Mouse (Mus musculus) adrenal gland, adult 2 months (tissue): ENCODE results near the gene Atp5c1. TPM values are rescaled to one million over a fixed set of nuclear protein-coding genes. Genes with fewer than 3 reads are reported as not detected.
A peak's percentile ranks its signal among the peaks of the same experiment; 100 is the strongest.

Source experiments
- DNase-seq: peaks from one replicate; pipeline ENCODE4 v3.0.0; 2021
- long read RNA-seq: library from polyadenylated mRNA; stranded (forward); transcript quantifications from one replicate; pipeline ENCODE4 v2.0.0, GENCODE M21; 2021
- polyA plus RNA-seq: library from polyadenylated mRNA; depleted of rRNA; stranded (reverse); fragments of >200 nt; gene quantifications from 2 replicates; pipeline ENCODE4 v1.2.3, GENCODE M21; 2012; rRNA removed
- total RNA-seq, 2 experiments: library from RNA; stranded (reverse); gene quantifications; 2 replicates each; pipeline ENCODE4 v1.2.3; 2021

Gene Atp5c1
- total RNA-seq (100 to 1,000 TPM; 362 to 427 TPM), polyA plus RNA-seq (152 and 176 TPM in 2 replicates)
- long read RNA-seq, transcript Atp5c1-203 (10 exons, 1,166 nt), result major isoform, 300 of 409 reads
- long read RNA-seq, transcript Atp5c1-201 (9 exons, 1,060 nt), result minor isoform, 79 of 409 reads
- long read RNA-seq, partial matches to known transcripts, result 17 of 409 reads
- long read RNA-seq, other reads (novel, unspliced or antisense), result 13 of 409 reads

GRCm38 (mm10) chr2:10080310-10081010 lies at the start of gene Atp5c1, which contains the start of gene Kin:
Gene Atp5c1, minus strand, starts transcription at chr2:10080510.
Gene Kin, plus strand, starts transcription at chr2:10080593.
- peak; percentile 98 for DNase-seq

GRCm38 (mm10) chr2:10128571-10128970 lies 48.3 kb upstream of the Atp5c1 start:
- DNase-seq, result no peak

- DNase-seq, result no peak
These were observed 47.2 kb upstream of the Atp5c1 start for GRCm38 (mm10) chr2:10127471-10127870.

- DNase-seq, result no peak
These were observed 45.8 kb upstream of the Atp5c1 start for GRCm38 (mm10) chr2:10126122-10126521.

GRCm38 (mm10) chr2:10121826-10122225 lies 41.5 kb upstream of the Atp5c1 start:
- peak; percentile 46 for DNase-seq

- no peak for DNase-seq
These were observed 39.0 kb upstream of the Atp5c1 start for GRCm38 (mm10) chr2:10119276-10119675.

- no peak for DNase-seq
These were observed 38.4 kb upstream of the Atp5c1 start for GRCm38 (mm10) chr2:10118751-10119150.

GRCm38 (mm10) chr2:10108535-10109189 lies 28.4 kb upstream of the Atp5c1 start:
- DNase-seq, result no peak

- DNase-seq, result peak; percentile 33
These were observed 20.9 kb upstream of the Atp5c1 start for GRCm38 (mm10) chr2:10101180-10101579.

GRCm38 (mm10) chr2:10100471-10100870 lies 20.2 kb upstream of the Atp5c1 start:
- no peak for DNase-seq

- DNase-seq, result peak; percentile 32
These were observed 18.4 kb upstream of the Atp5c1 start for GRCm38 (mm10) chr2:10098598-10099215.

GRCm38 (mm10) chr2:10094327-10095100 lies 14.2 kb upstream of the Atp5c1 start:
- no peak for DNase-seq

- peak; percentile 65 for DNase-seq
These were observed 7.0 kb upstream of the Atp5c1 start for GRCm38 (mm10) chr2:10087256-10087850.

GRCm38 (mm10) chr2:10082737-10083136 lies 2.4 kb upstream of the Atp5c1 start:
- no peak for DNase-seq

GRCm38 (mm10) chr2:10081453-10082080 lies 1.3 kb upstream of the Atp5c1 start:
- no peak for DNase-seq

GRCm38 (mm10) chr2:10079745-10080309 lies 483 bp downstream of the Atp5c1 start:
- no peak for DNase-seq

GRCm38 (mm10) chr2:10076675-10077074 lies 3.6 kb downstream of the Atp5c1 start:
- DNase-seq, result no peak

- DNase-seq, result no peak
These were observed 5.8 kb downstream of the Atp5c1 start for GRCm38 (mm10) chr2:10074470-10074869.

GRCm38 (mm10) chr2:10071751-10072150 lies 8.6 kb downstream of the Atp5c1 start:
- no peak for DNase-seq

GRCm38 (mm10) chr2:10058836-10059235 lies 21.5 kb downstream of the Atp5c1 start:
- DNase-seq, result peak; percentile 71

- peak; percentile 37 for DNase-seq
These were observed 28.3 kb downstream of the Atp5c1 start for GRCm38 (mm10) chr2:10051996-10052395.
